Mouse (Mus musculus) limb, embryonic 11.5 days (tissue): ENCODE measurements at regions not wholly inside any gene's neighbourhood (a gene's known extent, or its start where the extent isn't known, plus 50 kb on each side); places are given as distances from the start of the nearest gene placed in this dataset.

ENCODE experiments used
- ATAC-seq: fragments of 200-750 bp; cut with Nextera tagmentation; 2 replicates; pipeline ENCODE4 v1.8.0; 2017; ENCODE audit warnings: low read depth; ENCODE audit not compliant: insufficient number of reproducible peaks, low FRiP score, low TSS enrichment
- DNase-seq: peaks from one replicate; pipeline ENCODE4 v3.0.0-alpha.2; 2015; ENCODE audit warnings: low spot score
- H3K27ac ChIP-seq: fragments of 300-500 bp; sonication (generic); replicated peaks from 2 replicates; pipeline ENCODE4 v1.5.1; 2014; ENCODE audit warnings: low read depth, mild to moderate bottlenecking, low read length
- H3K27me3 ChIP-seq: fragments of 300-500 bp; sonication (generic); 2 replicates; pipeline ENCODE4 v1.6.1; 2014; ENCODE audit warnings: mild to moderate bottlenecking, low read length, mixed read lengths; ENCODE audit not compliant: control insufficient read depth, insufficient read depth
- H3K36me3 ChIP-seq: fragments of 300-500 bp; sonication (generic); 2 replicates; pipeline ENCODE4 v1.6.1; 2014; ENCODE audit warnings: mild to moderate bottlenecking, low read length, moderate library complexity, mixed read lengths; ENCODE audit not compliant: control insufficient read depth, insufficient read depth
- H3K4me1 ChIP-seq: fragments of 300-500 bp; sonication (generic); 2 replicates; pipeline ENCODE4 v1.6.1; 2014; ENCODE audit warnings: low read length, mixed read lengths; ENCODE audit not compliant: control insufficient read depth, insufficient read depth
- H3K4me2 ChIP-seq: fragments of 300-500 bp; sonication (generic); 2 replicates; pipeline ENCODE4 v1.6.1; 2014; ENCODE audit warnings: low read depth, mild to moderate bottlenecking, moderate library complexity; ENCODE audit not compliant: severe bottlenecking
- H3K4me3 ChIP-seq: fragments of 300-500 bp; sonication (generic); 2 replicates; pipeline ENCODE4 v1.5.1; 2014; ENCODE audit warnings: low read depth, low read length
- H3K9ac ChIP-seq: fragments of 300-500 bp; sonication (generic); 2 replicates; pipeline ENCODE4 v1.6.1; 2014; ENCODE audit warnings: mild to moderate bottlenecking, low read length
- H3K9me3 ChIP-seq: fragments of 300-500 bp; sonication (generic); 2 replicates; pipeline ENCODE4 v1.6.1; 2016; ENCODE audit warnings: low read length; ENCODE audit not compliant: control insufficient read depth
- WGBS: fragments of 180-500 bp; shearing (Covaris S2); extraction: QIAGEN DNeasy Blood & Tissue Kit; methylation state at CpG from one replicate; pipeline ENCODE4 v1.1.7; 2014; 5-methylcytosine and 5-hydroxymethylcytosine counted together

DNA sequence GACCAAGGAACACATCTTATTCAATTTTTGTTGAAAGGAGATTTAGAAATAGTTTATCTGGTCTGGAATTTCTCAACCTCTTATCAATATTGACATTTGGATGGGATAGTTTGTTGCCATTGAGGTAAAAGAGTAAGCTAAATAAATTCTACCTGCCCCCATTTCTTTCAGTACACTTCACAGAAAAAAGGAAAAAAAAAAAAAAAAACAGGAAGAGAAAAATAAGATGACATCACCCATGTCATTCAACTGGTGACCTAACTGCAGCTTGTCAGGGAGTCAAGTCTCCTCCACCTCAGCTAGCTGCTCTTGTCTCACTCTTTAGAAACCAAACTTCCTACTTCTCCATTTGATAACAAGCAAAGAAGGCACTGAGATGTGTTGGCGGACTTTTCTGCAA lies 61.3 kb upstream of the Agps start:
- DNase-seq = no peak
- 91% methylated on average over 1 of the region's 1 CpGs for WGBS
- Histone ChIP-seq H3K9ac (no peak overlapping the region), H3K4me1 (peaks cover 8% of the 10 kb centered on the region), H3K4me2 (no peak overlapping the region), H3K27me3 (no peaks in the 10 kb centered on the region), H3K27ac (no peak overlapping the region), H3K36me3 (no peaks in the 10 kb centered on the region), H3K4me3 (no peak overlapping the region), H3K9me3 (no peaks in the 10 kb centered on the region)
- ATAC-seq = no peak

DNA sequence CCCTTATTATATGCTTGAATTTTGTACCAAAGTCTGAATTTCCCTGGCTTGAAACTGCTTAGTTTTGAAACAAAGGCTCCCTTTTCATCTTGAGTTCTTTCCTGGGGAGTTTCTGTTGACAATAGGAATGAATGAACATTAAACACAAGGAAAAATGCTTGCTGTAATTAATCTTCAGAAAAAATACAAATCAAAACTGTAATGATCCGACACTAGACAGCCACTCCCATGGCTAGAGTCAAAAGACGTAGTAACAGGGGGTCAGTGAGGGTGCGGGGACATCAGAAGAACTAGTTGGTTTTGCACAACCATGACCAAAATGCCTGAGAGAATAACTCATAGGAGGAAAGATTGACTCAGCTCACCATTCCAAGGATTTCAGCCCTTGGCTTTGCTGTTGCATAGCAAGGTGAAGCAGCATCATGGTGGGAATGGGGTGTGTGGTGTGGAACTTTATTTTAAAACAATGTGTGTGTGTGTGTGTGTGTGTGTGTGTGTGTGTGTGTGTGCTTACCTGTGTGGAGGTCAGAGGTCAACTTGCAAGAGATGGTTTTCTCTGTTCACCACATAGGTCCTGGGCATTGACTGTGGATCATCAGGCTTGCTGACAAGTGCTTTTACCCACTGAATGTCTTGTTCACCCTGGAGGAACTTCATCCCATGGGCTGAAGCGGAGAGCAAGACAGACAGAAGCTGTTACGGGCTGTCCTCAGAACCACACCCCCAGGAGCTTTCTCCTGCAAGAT lies 63.2 kb upstream of the Agps start:
- Histone ChIP-seq H3K4me1 (peaks cover 8% of the 10 kb centered on the region), H3K36me3 (no peaks in the 10 kb centered on the region), H3K9me3 (no peaks in the 10 kb centered on the region), H3K4me3 (no peak overlapping the region), H3K9ac (no peak overlapping the region), H3K4me2 (no peak overlapping the region), H3K27me3 (no peaks in the 10 kb centered on the region), H3K27ac (no peak overlapping the region)
- WGBS = 89% methylated on average over 5 of the region's 5 CpGs
- ATAC-seq (no peak), DNase-seq (no peak)

DNA sequence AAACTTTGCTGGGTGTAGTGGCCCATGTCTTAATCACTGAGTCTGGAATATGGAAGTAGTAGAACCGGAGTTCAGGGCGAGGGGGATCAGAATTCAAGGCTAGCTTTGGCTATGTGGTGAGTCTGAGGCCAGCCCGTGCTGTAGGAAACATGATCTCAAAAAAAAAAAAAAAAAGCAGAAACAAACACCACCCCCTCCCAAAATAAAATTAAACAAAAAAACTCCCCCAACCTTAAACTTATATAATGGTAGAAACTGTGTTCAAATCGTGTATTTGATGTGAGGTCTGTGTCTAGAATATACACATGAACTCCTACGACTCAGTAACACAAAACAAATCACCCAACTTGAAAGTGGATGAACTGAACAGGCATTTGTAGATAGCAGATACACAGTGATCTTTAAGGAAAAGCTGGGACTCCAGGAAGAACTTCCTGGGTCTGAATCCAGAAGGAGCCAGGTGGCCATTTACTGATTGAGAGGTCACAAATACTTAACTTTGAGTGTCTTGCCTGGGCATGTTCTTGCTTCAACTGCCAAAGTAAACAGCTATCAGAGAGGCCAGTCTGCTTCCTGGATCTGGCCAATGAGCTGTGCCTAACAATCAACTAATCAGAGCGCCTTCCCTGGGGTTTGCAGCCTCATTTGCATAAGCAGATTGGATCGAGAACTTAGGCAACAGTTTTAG lies 63.6 kb upstream of the Nfe2l2 start:
- Histone ChIP-seq H3K27ac (no peak overlapping the region), H3K4me2 (no peak overlapping the region), H3K36me3 (no peaks in the 10 kb centered on the region), H3K4me3 (no peak overlapping the region), H3K27me3 (no peaks in the 10 kb centered on the region), H3K4me1 (peaks cover 8% of the 10 kb centered on the region), H3K9ac (no peak overlapping the region), H3K9me3 (no peaks in the 10 kb centered on the region)
- 60% methylated on average over 7 of the region's 7 CpGs for WGBS
- DNase-seq (no peak), ATAC-seq (no peak)

GRCm38 (mm10) chr2:75765403-75765802 lies 61.0 kb upstream of the Nfe2l2 start:
- H3K27me3 ChIP-seq = no peaks in the 10 kb centered on the region
- no peak overlapping the region for H3K4me2 ChIP-seq
- ATAC-seq (no peak), DNase-seq (no peak)
- H3K4me3 ChIP-seq = no peak overlapping the region
- H3K27ac ChIP-seq = no peak overlapping the region
- no peaks in the 10 kb centered on the region for H3K9me3 ChIP-seq
- 85% methylated on average over 4 of the region's 4 CpGs for WGBS
- no peaks in the 10 kb centered on the region for H3K36me3 ChIP-seq
- no peak overlapping the region for H3K9ac ChIP-seq
- no peaks in the 10 kb centered on the region for H3K4me1 ChIP-seq

- no peaks in the 10 kb centered on the region for H3K36me3 ChIP-seq
- no peak for ATAC-seq
- H3K4me1 ChIP-seq = no peaks in the 10 kb centered on the region
- no peak overlapping the region for H3K4me3 ChIP-seq
- H3K9ac ChIP-seq = no peak overlapping the region
- no peaks in the 10 kb centered on the region for H3K27me3 ChIP-seq
- WGBS = 78% methylated on average over 3 of the region's 3 CpGs
- no peaks in the 10 kb centered on the region for H3K9me3 ChIP-seq
- DNase-seq = no peak
- H3K4me2 ChIP-seq = no peak overlapping the region
- no peak overlapping the region for H3K27ac ChIP-seq
Observed at GRCm38 (mm10) chr2:75763252-75763651, 58.8 kb upstream of the Nfe2l2 start.

GRCm38 (mm10) chr2:75762030-75762429 lies 57.6 kb upstream of the Nfe2l2 start:
- H3K4me2 ChIP-seq = no peak overlapping the region
- no peak overlapping the region for H3K9ac ChIP-seq
- 83% methylated on average over 5 of the region's 5 CpGs for WGBS

GRCm38 (mm10) chr2:75761626-75762025 lies 57.2 kb upstream of the Nfe2l2 start:
- ATAC-seq (no peak), DNase-seq (no peak)
- no peaks in the 10 kb centered on the region for H3K27me3 ChIP-seq
- no peaks in the 10 kb centered on the region for H3K9me3 ChIP-seq
- H3K4me2 ChIP-seq = no peak overlapping the region
- no peaks in the 10 kb centered on the region for H3K36me3 ChIP-seq
- no peak overlapping the region for H3K27ac ChIP-seq
- peaks cover 7% of the 10 kb centered on the region for H3K4me1 ChIP-seq
- 92% methylated on average over 9 of the region's 9 CpGs for WGBS
- no peak overlapping the region for H3K4me3 ChIP-seq
- H3K9ac ChIP-seq = no peak overlapping the region

More at GRCm38 (mm10) chr2:75762030-75762429, 57.6 kb upstream of the Nfe2l2 start:
- no peak overlapping the region for H3K4me3 ChIP-seq
- DNase-seq = no peak
- H3K36me3 ChIP-seq = no peaks in the 10 kb centered on the region
- no peak overlapping the region for H3K27ac ChIP-seq
- H3K9me3 ChIP-seq = no peaks in the 10 kb centered on the region
- no peaks in the 10 kb centered on the region for H3K27me3 ChIP-seq
- ATAC-seq = no peak
- H3K4me1 ChIP-seq = peaks cover 6% of the 10 kb centered on the region

DNA sequence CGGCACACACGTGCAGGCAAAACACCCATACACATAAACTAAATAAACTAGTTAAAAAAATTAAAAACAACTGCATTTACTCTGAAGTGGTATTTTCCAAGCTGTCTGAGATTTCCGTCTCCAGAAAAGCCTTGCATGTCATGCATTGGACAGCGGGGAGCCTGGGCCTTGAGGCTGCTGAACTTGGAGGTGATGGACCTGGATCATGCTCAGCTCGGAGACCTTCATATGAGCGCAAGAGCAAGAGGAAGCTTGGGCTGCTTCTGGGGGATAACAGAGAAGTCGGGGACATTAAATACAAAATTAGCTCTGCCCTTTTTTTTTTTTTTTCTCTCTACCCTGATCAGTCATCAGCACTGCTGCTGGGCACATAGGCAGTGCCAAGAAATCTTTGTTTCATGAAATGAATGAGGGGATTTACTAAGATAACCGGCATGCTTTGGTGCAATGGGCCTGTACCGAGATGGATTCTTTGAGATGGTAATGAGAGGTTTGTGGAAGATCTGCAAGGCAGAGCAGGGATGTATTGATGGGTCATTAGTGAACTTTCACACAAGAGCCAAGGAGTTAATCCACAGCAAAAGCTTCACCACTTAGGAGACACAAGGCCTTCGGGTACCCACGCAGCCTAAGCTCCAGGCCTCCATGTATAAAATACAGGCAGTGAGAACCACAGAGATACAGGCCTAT lies 54.9 kb upstream of the Nfe2l2 start:
- no peaks in the 10 kb centered on the region for H3K36me3 ChIP-seq
- H3K9me3 ChIP-seq = no peaks in the 10 kb centered on the region
- DNase-seq (no peak), ATAC-seq (no peak)
- H3K27ac ChIP-seq = no peak overlapping the region
- WGBS = 86% methylated on average over 11 of the region's 11 CpGs
- no peaks in the 10 kb centered on the region for H3K27me3 ChIP-seq
- H3K4me1 ChIP-seq = peaks cover 7% of the 10 kb centered on the region
- no peak overlapping the region for H3K4me3 ChIP-seq
- no peak overlapping the region for H3K4me2 ChIP-seq
- no peak overlapping the region for H3K9ac ChIP-seq
